Comparison of ENCODE assay signal across 10 mouse cellular contexts in genomic region chr12:35313191-35313925, GRCm38 (mm10).
DNase-seq lines count a peak whose midpoint lies in the region; ATAC-seq and TF ChIP-seq lines count a peak whose summit lies in the region.
"Had no signal": no experiment of that assay in that cellular context is flagged by ENCODE, and none has a peak within 500 bp of the region (broad histone marks: within the 10 kb centered on the region; RNA-seq: fewer than 3 reads in every experiment).

No protein-coding gene starts in this region.

- no peak overlapping the region for H3K27ac ChIP-seq in kidney, adult 2 months (ENCODE audit: insufficient read depth, low read depth, low read length)
- no peak overlapping the region for H3K27ac ChIP-seq in kidney, embryonic 16.5 days (ENCODE audit: low read length)
- H3K27ac ChIP-seq in hindbrain, embryonic 13.5 days, result peak overlapping the region; percentile 44
- H3K27ac ChIP-seq in neural tube, embryonic 11.5 days (ENCODE audit: low read depth, low read length), result no peak overlapping the region
- H3K27ac ChIP-seq: heart, embryonic 13.5 days had no signal

- ATAC-seq in kidney, embryonic 16.5 days (ENCODE audit: low FRiP score, low TSS enrichment), result no peak
- peak; percentile 80 for ATAC-seq in hindbrain, embryonic 13.5 days (ENCODE audit: low FRiP score)
- ATAC-seq in neural tube, embryonic 11.5 days (ENCODE audit: insufficient read depth, low FRiP score, low TSS enrichment), result no peak
- no peak for ATAC-seq in megakaryocyte, adult 5-6 weeks (ENCODE audit: poor library complexity, severe bottlenecking)

- H3K9ac ChIP-seq in kidney, embryonic 16.5 days (replicated peaks; ENCODE audit: low read length), result no peak overlapping the region
- no peak overlapping the region for H3K9ac ChIP-seq in hindbrain, embryonic 13.5 days
- H3K9ac ChIP-seq in neural tube, embryonic 11.5 days (ENCODE audit: low read length), result no peak overlapping the region
- H3K9ac ChIP-seq: heart, embryonic 13.5 days had no signal

- H3K4me3 ChIP-seq in kidney, adult 2 months (ENCODE audit: insufficient read depth, low read depth, low read length), result no peak overlapping the region
- no peak overlapping the region for H3K4me3 ChIP-seq in kidney, embryonic 16.5 days (ENCODE audit: low read length)
- H3K4me3 ChIP-seq in hindbrain, embryonic 13.5 days, result no peak overlapping the region
- H3K4me3 ChIP-seq in neural tube, embryonic 11.5 days (ENCODE audit: low read depth, low read length), result no peak overlapping the region
- H3K4me3 ChIP-seq: heart, embryonic 13.5 days; megakaryocyte, embryonic 14.5 days had no signal

- no peaks in the 10 kb centered on the region for H3K27me3 ChIP-seq in kidney, adult 2 months (replicated peaks; ENCODE audit: control insufficient read depth, insufficient read depth, low read length)
- H3K27me3 ChIP-seq in kidney, embryonic 16.5 days (ENCODE audit: insufficient read depth, low read length), result no peaks in the 10 kb centered on the region
- no peaks in the 10 kb centered on the region for H3K27me3 ChIP-seq in hindbrain, embryonic 13.5 days
- H3K27me3 ChIP-seq in neural tube, embryonic 11.5 days (ENCODE audit: control insufficient read depth, insufficient read depth, low read length), result no peaks in the 10 kb centered on the region
- H3K27me3 ChIP-seq: heart, embryonic 13.5 days; megakaryocyte, embryonic 14.5 days had no signal

- no peak for TF ChIP-seq CTCF in kidney, adult 2 months (conservative IDR thresholded peaks at IDR 0.05; ENCODE audit: insufficient read depth, insufficient read length, low read depth, low read length)

- TF ChIP-seq POLR2A in kidney, adult 2 months (IDR thresholded peaks at IDR 0.05; ENCODE audit: low read depth, low read length), result no peak

- no peak overlapping the region for H3K4me2 ChIP-seq in kidney, embryonic 16.5 days (replicated peaks; ENCODE audit: low read depth, low read length)
- no peak overlapping the region for H3K4me2 ChIP-seq in hindbrain, embryonic 13.5 days
- H3K4me2 ChIP-seq in neural tube, embryonic 11.5 days (ENCODE audit: low read depth), result no peak overlapping the region
- H3K4me2 ChIP-seq: heart, embryonic 13.5 days had no signal

- H3K9me3 ChIP-seq in kidney, embryonic 16.5 days (ENCODE audit: low read length), result no peaks in the 10 kb centered on the region
- H3K9me3 ChIP-seq in hindbrain, embryonic 13.5 days, result no peaks in the 10 kb centered on the region
- no peaks in the 10 kb centered on the region for H3K9me3 ChIP-seq in neural tube, embryonic 11.5 days (ENCODE audit: control insufficient read depth, low read length)
- H3K9me3 ChIP-seq: heart, embryonic 13.5 days; megakaryocyte, embryonic 14.5 days had no signal

- 52% methylated on average over 11 of the region's 11 CpGs for WGBS in kidney, adult 2 months
- 55% methylated on average over 11 of the region's 11 CpGs for WGBS in kidney, embryonic 16.5 days
- WGBS in hindbrain, embryonic 13.5 days, result 46% methylated on average over 11 of the region's 11 CpGs
- 56% methylated on average over 11 of the region's 11 CpGs for WGBS in neural tube, embryonic 11.5 days

- DNase-seq in kidney, adult 2 months, result peak; percentile 23
- DNase-seq in NIH3T3 (ENCODE audit: low read depth), result peak; percentile 16
- DNase-seq in fat pad, adult 2 months (ENCODE audit: extremely low read depth, low read depth, low spot score), result peak; percentile 28
- peak; percentile 34 for DNase-seq in neural tube, embryonic 11.5 days (ENCODE audit: low spot score)
- DNase-seq in yolk sac, embryonic 10.5 days (ENCODE audit: low spot score), result no peak

- H3K4me1 ChIP-seq in kidney, adult 2 months (ENCODE audit: control insufficient read depth, insufficient read depth, low read length), result no peaks in the 10 kb centered on the region
- no peaks in the 10 kb centered on the region for H3K4me1 ChIP-seq in kidney, embryonic 16.5 days (ENCODE audit: insufficient read depth, low read length)
- no peaks in the 10 kb centered on the region; the same call in 1 of the 2 replicates for H3K4me1 ChIP-seq in hindbrain, embryonic 13.5 days (replicated peaks)
- H3K4me1 ChIP-seq in neural tube, embryonic 11.5 days (ENCODE audit: control insufficient read depth, insufficient read depth, low read length), result no peaks in the 10 kb centered on the region

- no peaks in the 10 kb centered on the region for H3K36me3 ChIP-seq in kidney, adult 2 months (ENCODE audit: control insufficient read depth, insufficient read depth, low read length)
- H3K36me3 ChIP-seq in kidney, embryonic 16.5 days (ENCODE audit: insufficient read depth, low read length), result no peaks in the 10 kb centered on the region
- H3K36me3 ChIP-seq in hindbrain, embryonic 13.5 days, result no peaks in the 10 kb centered on the region
- H3K36me3 ChIP-seq in neural tube, embryonic 11.5 days (ENCODE audit: control insufficient read depth, insufficient read depth, low read length), result no peaks in the 10 kb centered on the region
- H3K36me3 ChIP-seq: heart, embryonic 13.5 days had no signal
